Mouse (Mus musculus) midbrain, embryonic 12.5 days (tissue): ENCODE measurements at regions not wholly inside any gene's neighbourhood (a gene's known extent, or its start where the extent isn't known, plus 50 kb on each side); places are given as distances from the start of the nearest gene placed in this dataset.

ENCODE experiments used
- ATAC-seq: fragments of 200-750 bp; cut with Nextera tagmentation; 2 replicates; pipeline ENCODE4 v1.8.0; 2017; ENCODE audit warnings: low read depth, moderate TSS enrichment, moderate library complexity; ENCODE audit not compliant: low FRiP score
- H3K27ac ChIP-seq: fragments of 300-500 bp; sonication (generic); replicated peaks from 2 replicates; pipeline ENCODE4 v1.5.1; 2016; ENCODE audit warnings: mild to moderate bottlenecking
- H3K27me3 ChIP-seq: fragments of 300-500 bp; sonication (generic); 2 replicates; pipeline ENCODE4 v1.6.1; 2016; ENCODE audit warnings: mild to moderate bottlenecking
- H3K36me3 ChIP-seq: fragments of 300-500 bp; sonication (generic); 2 replicates; pipeline ENCODE4 v1.6.1; 2016
- H3K4me1 ChIP-seq: fragments of 300-500 bp; sonication (generic); 2 replicates; pipeline ENCODE4 v1.6.1; 2016
- H3K4me2 ChIP-seq: fragments of 300-500 bp; sonication (generic); replicated peaks from 2 replicates; pipeline ENCODE4 v1.6.1; 2016; ENCODE audit warnings: mild to moderate bottlenecking, moderate library complexity
- H3K4me3 ChIP-seq: fragments of 300-500 bp; sonication (generic); 2 replicates; pipeline ENCODE4 v1.5.1; 2016; ENCODE audit warnings: mild to moderate bottlenecking
- H3K9ac ChIP-seq: fragments of 300-500 bp; sonication (generic); replicated peaks from 2 replicates; pipeline ENCODE4 v1.6.1; 2016; ENCODE audit warnings: mild to moderate bottlenecking, moderate library complexity
- H3K9me3 ChIP-seq: fragments of 300-500 bp; sonication (generic); 2 replicates; pipeline ENCODE4 v1.6.1; 2016; ENCODE audit warnings: mild to moderate bottlenecking
- WGBS: fragments of 180-500 bp; shearing (Covaris S2); methylation state at CpG from one replicate; pipeline ENCODE4 v1.1.7; 2016; 5-methylcytosine and 5-hydroxymethylcytosine counted together

- Histone ChIP-seq H3K4me1 (no peaks in the 10 kb centered on the region), H3K4me2 (0 out of 2 replicates have a peak overlapping the region, but pooled peaks have one; percentile 11), H3K9ac (no peak overlapping the region), H3K27me3 (no peaks in the 10 kb centered on the region), H3K27ac (no peak overlapping the region), H3K9me3 (no peaks in the 10 kb centered on the region), H3K36me3 (no peaks in the 10 kb centered on the region), H3K4me3 (no peak overlapping the region)
- 29% methylated on average over 6 of the region's 6 CpGs for WGBS
- ATAC-seq, result no peak
Observed at GRCm38 (mm10) chr2:47424910-47425309, 1389.0 kb upstream of the Acvr2a start.

- WGBS, result 88% methylated on average over 2 of the region's 2 CpGs
Observed at GRCm38 (mm10) chr2:47429843-47430242, 1384.1 kb upstream of the Acvr2a start.

GRCm38 (mm10) chr2:47466043-47466442, 1347.9 kb upstream of the Acvr2a start:
- Histone ChIP-seq H3K27ac (no peak overlapping the region), H3K9me3 (no peaks in the 10 kb centered on the region), H3K36me3 (no peaks in the 10 kb centered on the region), H3K4me2 (no peak overlapping the region), H3K4me3 (no peak overlapping the region), H3K27me3 (no peaks in the 10 kb centered on the region), H3K9ac (no peak overlapping the region), H3K4me1 (no peaks in the 10 kb centered on the region)
- ATAC-seq, result no peak
- 69% methylated on average over 4 of the region's 4 CpGs for WGBS

More at GRCm38 (mm10) chr2:47429843-47430242, 1384.1 kb upstream of the Acvr2a start:
- no peak overlapping the region for H3K9ac ChIP-seq
- ATAC-seq, result no peak
- H3K4me1 ChIP-seq, result no peaks in the 10 kb centered on the region
- no peaks in the 10 kb centered on the region for H3K27me3 ChIP-seq
- H3K27ac ChIP-seq, result no peak overlapping the region
- H3K36me3 ChIP-seq, result no peaks in the 10 kb centered on the region
- H3K9me3 ChIP-seq, result no peaks in the 10 kb centered on the region
- no peak overlapping the region for H3K4me2 ChIP-seq
- H3K4me3 ChIP-seq, result no peak overlapping the region

GRCm38 (mm10) chr2:47491874-47492539, 1321.9 kb upstream of the Acvr2a start:
- Histone ChIP-seq H3K36me3 (no peaks in the 10 kb centered on the region), H3K9me3 (no peaks in the 10 kb centered on the region), H3K4me2 (no peak overlapping the region), H3K9ac (no peak overlapping the region), H3K4me1 (no peaks in the 10 kb centered on the region), H3K27ac (no peak overlapping the region), H3K4me3 (no peak overlapping the region), H3K27me3 (no peaks in the 10 kb centered on the region)
- ATAC-seq, result peak; percentile 58; the same call in 1 of the 2 replicates
- WGBS, result 19% methylated on average over 5 of the region's 5 CpGs
